Mouse (Mus musculus): ENCODE measurements at regions not wholly inside any gene's neighbourhood (a gene's known extent, or its start where the extent isn't known, plus 50 kb on each side); places are given as distances from the start of the nearest gene placed in this dataset.
"Not testable (repeated sequence)": the region's sequence is repeated elsewhere in the genome, so short reads cannot be mapped to it uniquely, and the experiment has no call there.

GRCm38 (mm10) chr6:67954570-67954969, 419.0 kb upstream of the Tacstd2 start:
- not testable (repeated sequence) for DNase-seq (ENCODE audit: low spot score in 2 of 2)

DNA sequence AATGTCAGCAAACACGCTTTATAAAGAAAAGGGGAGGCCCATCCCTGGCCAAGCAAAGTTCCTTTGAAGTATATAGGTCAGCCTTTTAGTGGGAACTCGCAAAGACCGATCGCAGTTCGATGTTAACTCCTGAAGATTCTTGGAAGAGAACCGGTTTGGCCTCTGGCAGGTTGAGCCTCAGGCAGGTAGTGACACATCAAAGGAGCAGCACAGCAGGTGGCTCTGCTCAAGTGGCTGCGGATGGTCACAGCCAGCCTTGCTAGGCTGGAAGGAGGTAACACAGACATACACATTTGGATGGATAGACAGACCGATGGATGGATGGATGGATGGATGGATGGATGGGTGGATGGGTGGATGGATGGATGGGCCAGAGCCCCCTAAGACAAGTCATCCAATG, 395.9 kb upstream of the Tacstd2 start:
- DNase-seq (ENCODE audit: low spot score in 2 of 2): not testable (repeated sequence)

GRCm38 (mm10) chr6:67922537-67922936, 386.9 kb upstream of the Tacstd2 start:
- peak in 1 of 2 experiments; percentile 3 for DNase-seq (ENCODE audit: low spot score in 2 of 2)

- peak in 1 of 2 experiments; percentile 2 for DNase-seq (ENCODE audit: low spot score in 2 of 2)
Observed at GRCm38 (mm10) chr6:67913903-67914302, 378.3 kb upstream of the Tacstd2 start.

GRCm38 (mm10) chr6:67913309-67913708, 377.7 kb upstream of the Tacstd2 start:
- no peak for DNase-seq (ENCODE audit: low spot score in 2 of 2)

DNA sequence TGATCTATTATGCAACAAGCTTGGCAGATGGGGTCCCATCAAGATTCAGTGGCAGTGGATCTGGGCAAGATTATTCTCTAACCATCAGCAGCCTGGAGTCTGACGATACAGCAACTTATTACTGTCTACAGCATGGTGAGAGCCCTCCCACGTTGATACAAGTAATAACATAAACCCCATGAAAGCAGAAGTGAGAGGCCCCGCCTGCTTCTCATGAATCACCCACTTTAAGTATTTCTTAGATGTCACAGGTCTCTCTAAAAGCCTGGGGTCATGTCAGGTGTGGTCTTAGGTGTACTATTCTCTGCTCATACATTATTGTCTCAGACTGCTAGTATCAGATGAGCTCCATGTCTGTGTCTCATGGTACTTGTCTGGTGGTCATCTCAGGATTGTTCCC, 360.9 kb upstream of the Tacstd2 start:
- no peak for DNase-seq (ENCODE audit: low spot score in 2 of 2)

DNA sequence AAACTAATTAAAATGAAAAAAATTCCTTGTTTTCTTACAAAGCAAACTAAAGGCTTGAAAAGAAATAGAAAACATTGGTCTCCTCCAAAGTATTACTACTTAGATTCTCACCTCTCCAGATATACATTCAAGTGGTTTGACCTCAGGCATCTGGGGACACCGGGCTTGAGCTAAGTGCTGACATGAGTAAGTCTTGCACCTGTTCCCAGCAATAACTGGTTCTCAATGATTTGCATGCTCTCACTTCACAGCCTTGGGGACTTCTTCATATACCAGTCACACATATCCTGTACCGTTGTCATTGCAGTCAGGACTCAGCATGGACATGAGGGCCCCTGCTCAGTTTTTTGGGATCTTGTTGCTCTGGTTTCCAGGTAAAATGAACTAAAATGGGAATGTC, 360.3 kb upstream of the Tacstd2 start:
- no peak for DNase-seq (ENCODE audit: low spot score in 2 of 2)

DNA sequence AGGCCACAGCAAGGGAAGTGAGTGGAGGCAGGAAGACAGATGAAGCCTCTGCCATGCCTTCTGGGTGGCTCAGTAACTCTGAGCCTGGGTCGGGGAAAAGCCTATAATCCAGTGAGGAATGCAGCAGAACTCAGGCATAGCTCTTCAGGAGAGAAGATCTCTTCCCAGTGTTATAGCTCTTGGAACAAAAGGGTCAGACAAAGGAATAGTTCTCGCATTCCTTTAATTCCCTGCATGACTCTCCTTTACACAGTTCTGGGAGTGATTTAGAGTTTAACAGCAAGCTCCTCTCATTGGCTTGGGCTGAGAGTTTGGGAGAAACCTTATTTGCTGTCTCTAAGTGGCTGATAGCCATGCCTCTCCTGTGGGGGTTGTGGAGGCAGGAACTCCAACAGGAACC, 352.0 kb upstream of the Tacstd2 start:
- DNase-seq (ENCODE audit: low spot score in 2 of 2): no peak

- DNase-seq (ENCODE audit: low spot score in 2 of 2): no peak
Observed at GRCm38 (mm10) chr6:67884893-67885292, 349.3 kb upstream of the Tacstd2 start.

- DNase-seq (ENCODE audit: low spot score in 2 of 2): not testable (repeated sequence)
Observed at GRCm38 (mm10) chr6:67881476-67881875, 345.9 kb upstream of the Tacstd2 start.

- DNase-seq (ENCODE audit: low spot score in 2 of 2): not testable (repeated sequence)
Observed at GRCm38 (mm10) chr6:67857945-67858344, 322.3 kb upstream of the Tacstd2 start.

DNA sequence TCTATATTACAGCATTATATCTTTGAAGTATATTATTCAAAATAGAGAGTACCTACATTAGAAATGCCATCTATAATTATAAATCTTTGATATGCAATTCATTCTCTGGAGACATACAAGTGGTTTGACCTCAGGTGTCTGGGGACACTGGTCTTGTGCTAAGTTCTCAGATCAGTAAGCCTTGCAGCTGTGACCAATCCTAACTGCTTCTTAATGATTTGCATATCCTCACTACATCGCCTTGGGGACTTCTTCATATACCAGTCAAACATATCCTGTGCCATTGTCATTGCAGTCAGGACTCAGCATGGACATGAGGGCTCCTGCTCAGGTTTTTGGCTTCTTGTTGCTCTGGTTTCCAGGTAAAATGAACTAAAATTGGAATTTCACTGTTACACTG, 303.9 kb upstream of the Tacstd2 start:
- DNase-seq (ENCODE audit: low spot score in 2 of 2): not testable (repeated sequence)

GRCm38 (mm10) chr6:67812478-67812877, 276.9 kb upstream of the Tacstd2 start:
- peak; percentile 9 for DNase-seq (ENCODE audit: low spot score in 2 of 2)

- DNase-seq (ENCODE audit: low spot score in 2 of 2): no peak
Observed at GRCm38 (mm10) chr6:67791393-67791792, 255.8 kb upstream of the Tacstd2 start.

GRCm38 (mm10) chr6:67790742-67791141, 255.1 kb upstream of the Tacstd2 start:
- no peak for DNase-seq (ENCODE audit: low spot score in 2 of 2)

DNA sequence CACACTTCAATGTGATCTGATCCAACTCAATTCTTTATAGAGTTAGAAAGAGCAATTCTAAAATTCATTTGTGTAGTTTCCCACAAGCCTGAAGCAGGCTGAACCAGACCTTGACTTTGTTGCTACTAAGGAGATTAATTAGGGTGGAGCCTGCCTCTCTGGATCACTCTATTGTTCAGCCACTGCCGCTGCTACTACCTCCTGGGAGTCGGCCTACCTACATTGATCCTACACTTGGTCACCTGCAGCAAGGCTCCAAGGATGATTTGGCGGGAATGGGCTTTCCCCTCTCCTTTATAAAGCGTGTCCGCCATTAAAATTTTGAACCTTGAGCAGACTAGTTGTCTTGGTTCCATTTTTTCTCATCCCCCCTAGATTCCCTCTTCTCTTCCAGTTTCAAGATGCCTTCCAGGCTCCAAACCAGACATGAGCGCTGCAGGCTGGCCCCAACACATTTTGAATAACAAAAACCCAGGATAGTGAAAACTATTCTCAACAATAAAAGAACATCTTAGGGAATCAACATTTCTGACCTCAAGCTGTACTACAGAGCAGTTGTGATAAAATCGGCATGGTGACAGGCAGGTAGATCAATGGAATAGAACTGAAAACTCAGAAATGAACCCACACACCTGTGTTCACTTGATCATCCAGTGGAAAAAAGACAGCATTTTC, 251.6 kb upstream of the Tacstd2 start:
- no peak for DNase-seq (ENCODE audit: low spot score in 2 of 2)

GRCm38 (mm10) chr6:67778883-67779282, 243.3 kb upstream of the Tacstd2 start:
- no peak for DNase-seq (ENCODE audit: low spot score in 2 of 2)

DNA sequence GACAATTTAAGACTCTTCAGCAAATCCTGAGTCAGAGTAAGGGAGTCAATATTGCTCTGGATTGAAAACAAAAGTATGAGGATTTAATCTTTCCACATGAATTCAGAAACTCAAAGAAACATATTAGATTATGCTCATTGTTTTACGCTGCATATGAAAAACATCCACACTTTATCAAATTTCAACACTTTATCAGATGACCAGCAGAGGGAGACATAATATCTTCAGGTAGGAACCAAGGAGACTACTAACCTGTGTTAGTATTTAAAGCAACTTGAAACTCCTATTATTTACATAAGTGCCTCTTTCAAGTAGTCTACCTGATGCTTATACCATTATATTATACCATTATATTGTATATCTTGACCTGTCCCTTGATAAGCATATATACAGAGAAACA, 218.5 kb upstream of the Tacstd2 start:
- not testable (repeated sequence) for DNase-seq (ENCODE audit: low spot score in 2 of 2)

- DNase-seq (ENCODE audit: low spot score in 2 of 2): no peak
Observed at GRCm38 (mm10) chr6:67725611-67726010, 190.0 kb upstream of the Tacstd2 start.

DNA sequence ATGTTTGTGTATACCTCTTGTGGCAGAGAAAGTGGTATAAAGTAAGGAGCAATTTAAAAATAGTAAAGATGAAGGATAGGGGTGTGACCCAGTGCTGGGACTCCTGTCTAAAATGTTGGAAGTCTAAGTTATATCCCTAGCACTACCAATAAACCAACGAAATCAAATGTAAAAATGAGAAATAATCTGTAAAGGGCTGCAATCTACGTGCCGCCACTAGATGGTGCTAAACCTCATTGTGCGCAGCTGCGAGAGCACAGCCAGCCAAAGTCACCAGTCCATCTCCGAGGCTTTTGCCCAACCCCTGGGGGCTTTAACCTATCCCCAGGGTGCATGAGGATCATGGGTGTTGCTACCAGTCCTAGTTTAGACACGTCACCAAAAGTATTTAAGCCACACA, 163.4 kb upstream of the Tacstd2 start:
- peak in 1 of 2 experiments; percentile 12 for DNase-seq (ENCODE audit: low spot score in 2 of 2)

DNA sequence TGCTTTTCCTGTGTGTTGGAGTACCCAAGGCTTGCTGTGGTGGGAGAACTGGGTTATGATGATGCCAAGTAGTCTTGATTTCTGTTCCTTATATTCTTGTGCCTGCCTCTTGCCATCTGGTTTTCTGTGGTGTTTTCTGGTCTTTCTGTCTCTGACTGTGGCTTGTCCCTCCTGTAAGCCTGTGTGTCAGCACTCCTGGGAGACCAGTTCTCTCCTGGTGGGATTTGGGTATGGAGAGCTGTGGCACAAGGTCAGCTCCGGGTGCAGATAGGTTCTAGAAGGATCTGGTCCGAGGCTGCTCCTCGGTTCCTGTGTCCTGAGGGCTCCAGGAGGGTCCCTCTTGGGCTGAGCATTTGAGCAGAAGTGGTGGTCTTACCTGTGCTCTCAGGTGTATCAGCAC, 155.4 kb upstream of the Tacstd2 start:
- DNase-seq (ENCODE audit: low spot score in 2 of 2): not testable (repeated sequence)

- DNase-seq (ENCODE audit: low spot score in 2 of 2): not testable (repeated sequence)
Observed at GRCm38 (mm10) chr6:67683105-67683504, 147.5 kb upstream of the Tacstd2 start.

- not testable (repeated sequence) for DNase-seq (ENCODE audit: low spot score in 2 of 2)
Observed at GRCm38 (mm10) chr6:67681641-67682040, 146.0 kb upstream of the Tacstd2 start.
